Mouse (Mus musculus) granulocyte monocyte progenitor cell, adult 5-6 weeks (primary cell): ENCODE data around the gene Lmx1b. TPM values are rescaled to one million over a fixed set of nuclear protein-coding genes. Genes with fewer than 3 reads are reported as not detected.

ENCODE experiments used
- ATAC-seq: replicated peaks from 2 replicates; pipeline ENCODE4 v1.8.0; 2016; ENCODE audit warnings: mild to moderate bottlenecking, moderate TSS enrichment, inconsistent platforms; ENCODE audit not compliant: poor library complexity, severe bottlenecking
- total RNA-seq, 2 experiments: library from RNA; stranded (forward) in 1 of 2; stranded (reverse) in 1 of 2; fragments of 200-712, 200-1000 nt in 1 of 2; fragments of >200 nt in 1 of 2; fragmentation: Nextera tagmentation in 1 of 2; gene quantifications; 2 replicates each; pipeline ENCODE4 v1.2.3; 2014 to 2017

Gene Lmx1b
- total RNA-seq, 2 experiments from 2014 or later, result not detected

- ATAC-seq, result peak; percentile 29; the same call in 1 of the 2 replicates
These were observed 5.4 kb upstream of the Lmx1b start for GRCm38 (mm10) chr2:33645538-33646282.

- no peak for ATAC-seq
These were observed 3.7 kb upstream of the Lmx1b start for GRCm38 (mm10) chr2:33643721-33644713.

- peak; percentile 76 for ATAC-seq
These were observed 2.5 kb upstream of the Lmx1b start for GRCm38 (mm10) chr2:33642650-33643458.

GRCm38 (mm10) chr2:33641859-33642571 lies 1.7 kb upstream of the Lmx1b start:
- ATAC-seq, result no peak

- no peak for ATAC-seq
These were observed 907 bp upstream of the Lmx1b start for GRCm38 (mm10) chr2:33640978-33641858.

GRCm38 (mm10) chr2:33639301-33640170 lies 775 bp downstream of the Lmx1b start:
- ATAC-seq, result no peak

GRCm38 (mm10) chr2:33638141-33638733 lies 2.1 kb downstream of the Lmx1b start:
- ATAC-seq, result no peak

- no peak for ATAC-seq
These were observed 3.0 kb downstream of the Lmx1b start for GRCm38 (mm10) chr2:33637288-33637687.

GRCm38 (mm10) chr2:33636628-33637188 lies 3.6 kb downstream of the Lmx1b start:
- no peak for ATAC-seq

- ATAC-seq, result no peak
These were observed 4.2 kb downstream of the Lmx1b start for GRCm38 (mm10) chr2:33636117-33636521.

- ATAC-seq, result no peak
These were observed 4.8 kb downstream of the Lmx1b start for GRCm38 (mm10) chr2:33635323-33636116.

- no peak for ATAC-seq
These were observed 5.7 kb downstream of the Lmx1b start for GRCm38 (mm10) chr2:33634481-33635090.

- no peak for ATAC-seq
These were observed 6.4 kb downstream of the Lmx1b start for GRCm38 (mm10) chr2:33633955-33634354.

- no peak for ATAC-seq
These were observed 7.1 kb downstream of the Lmx1b start for GRCm38 (mm10) chr2:33633237-33633636.

GRCm38 (mm10) chr2:33632551-33633059 lies 7.7 kb downstream of the Lmx1b start:
- no peak for ATAC-seq
